In the genomic region with DNA sequence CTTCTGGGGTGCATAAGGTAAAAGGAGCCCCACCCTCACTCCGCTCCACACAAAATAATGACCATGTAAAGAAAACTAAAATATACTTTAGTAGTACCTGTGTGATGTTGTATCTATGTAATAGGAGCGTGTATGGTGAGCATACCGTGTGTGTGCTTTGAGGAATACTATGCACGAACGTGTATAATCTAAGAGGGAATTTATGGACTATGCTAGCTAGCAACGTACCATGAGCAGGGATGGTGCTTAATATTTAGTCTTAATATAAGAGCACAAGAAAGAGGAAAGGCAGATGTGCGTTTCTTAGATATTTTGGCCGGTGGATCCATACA, we compare ENCODE assay signal across 9 mouse cellular contexts. TPM values are rescaled to one million over a fixed set of nuclear protein-coding genes. Genes with fewer than 3 reads are reported as not detected.
DNase-seq lines count a peak whose midpoint lies in the region; ATAC-seq and TF ChIP-seq lines count a peak whose summit lies in the region.
"Had no signal": no experiment of that assay in that cellular context is flagged by ENCODE, and none has a peak within 500 bp of the region (broad histone marks: within the 10 kb centered on the region; RNA-seq: fewer than 3 reads in every experiment).

No protein-coding gene starts in this region.

- H3K4me3 ChIP-seq in kidney, embryonic 15.5 days (replicated peaks), result peak overlapping the region; percentile 90
- peak overlapping the region; percentile 67 for H3K4me3 ChIP-seq in bone marrow macrophage, adult 2 months (ENCODE audit: insufficient read depth, low read length)
- H3K4me3 ChIP-seq in hindbrain, embryonic 14.5 days (replicated peaks; ENCODE audit: low read length), result peak overlapping the region; percentile 79
- peak overlapping the region; percentile 91 for H3K4me3 ChIP-seq in midbrain, embryonic 14.5 days (replicated peaks; ENCODE audit: low read depth, low read length)

- no peaks in the 10 kb centered on the region for H3K27me3 ChIP-seq in kidney, embryonic 15.5 days
- H3K27me3 ChIP-seq in hindbrain, embryonic 14.5 days (ENCODE audit: control insufficient read depth, insufficient read depth, low read length), result no peaks in the 10 kb centered on the region
- no peaks in the 10 kb centered on the region for H3K27me3 ChIP-seq in midbrain, embryonic 14.5 days (ENCODE audit: control insufficient read depth, insufficient read depth, low read length)

- no peak for TF ChIP-seq CTCF in bone marrow macrophage, adult 2 months (IDR thresholded peaks at IDR 0.05; ENCODE audit: low read depth, low read length)

- H3K9me3 ChIP-seq in kidney, embryonic 15.5 days (replicated peaks), result no peaks in the 10 kb centered on the region
- H3K9me3 ChIP-seq in hindbrain, embryonic 14.5 days (ENCODE audit: control insufficient read depth, low read length), result no peaks in the 10 kb centered on the region
- H3K9me3 ChIP-seq in midbrain, embryonic 14.5 days (ENCODE audit: control insufficient read depth, low read length), result no peaks in the 10 kb centered on the region

- ATAC-seq in kidney, embryonic 15.5 days (replicated peaks; ENCODE audit: low FRiP score), result peak; percentile 44
- ATAC-seq in hindbrain, embryonic 14.5 days (ENCODE audit: low FRiP score), result peak; percentile 66
- peak; percentile 65 for ATAC-seq in midbrain, embryonic 14.5 days (ENCODE audit: low FRiP score, low TSS enrichment)
- no peak; the same call in 1 of the 2 replicates for ATAC-seq in granulocyte monocyte progenitor cell, adult 5-6 weeks (replicated peaks; ENCODE audit: poor library complexity, severe bottlenecking)

- H3K4me1 ChIP-seq in kidney, embryonic 15.5 days, result peaks cover 15% of the 10 kb centered on the region
- peaks cover 14% of the 10 kb centered on the region for H3K4me1 ChIP-seq in bone marrow macrophage, adult 2 months (ENCODE audit: control insufficient read depth, insufficient read depth, low read length)
- peaks cover 15% of the 10 kb centered on the region for H3K4me1 ChIP-seq in hindbrain, embryonic 14.5 days (replicated peaks; ENCODE audit: control insufficient read depth, insufficient read depth, low read length)
- peaks cover 8% of the 10 kb centered on the region for H3K4me1 ChIP-seq in midbrain, embryonic 14.5 days (ENCODE audit: control insufficient read depth, insufficient read depth, low read length)

- DNase-seq in kidney, adult 9 months, result no peak
- no peak for DNase-seq in hindbrain, embryonic 14.5 days (ENCODE audit: low spot score)
- DNase-seq in midbrain, embryonic 14.5 days, result no peak
- DNase-seq in gastrocnemius, postnatal 25 days, result no peak
- DNase-seq in layer of hippocampus, adult 18-20 months (ENCODE audit: low spot score in 2 of 2), result no peak

- H3K4me2 ChIP-seq in kidney, embryonic 15.5 days, result peak overlapping the region; percentile 65
- H3K4me2 ChIP-seq in hindbrain, embryonic 14.5 days (replicated peaks), result peak overlapping the region; percentile 73
- H3K4me2 ChIP-seq in midbrain, embryonic 14.5 days (ENCODE audit: low read length), result peak overlapping the region; percentile 69

- TF ChIP-seq POLR2A in bone marrow macrophage, adult 2 months (IDR thresholded peaks at IDR 0.05; ENCODE audit: borderline replicate concordance, low read depth, low read length), result no peak

- WGBS in kidney, embryonic 15.5 days, result 2% methylated on average over 8 of the region's 8 CpGs
- 2% methylated on average over 8 of the region's 8 CpGs for WGBS in hindbrain, embryonic 14.5 days
- 2% methylated on average over 8 of the region's 8 CpGs for WGBS in midbrain, embryonic 14.5 days

- H3K27ac ChIP-seq in kidney, embryonic 15.5 days, result peak overlapping the region; percentile 89
- peak overlapping the region; percentile 93 for H3K27ac ChIP-seq in bone marrow macrophage, adult 2 months (ENCODE audit: insufficient read depth, low read depth, low read length)
- peak overlapping the region; percentile 95 for H3K27ac ChIP-seq in hindbrain, embryonic 14.5 days
- peak overlapping the region; percentile 96 for H3K27ac ChIP-seq in midbrain, embryonic 14.5 days (replicated peaks; ENCODE audit: low read depth, low read length)

- peak overlapping the region; percentile 2; the same call in 1 of the 2 replicates for H3K9ac ChIP-seq in kidney, embryonic 15.5 days
- peak overlapping the region; percentile 57 for H3K9ac ChIP-seq in hindbrain, embryonic 14.5 days
- H3K9ac ChIP-seq in midbrain, embryonic 14.5 days (replicated peaks; ENCODE audit: low read length), result peak overlapping the region; percentile 98

- no peaks in the 10 kb centered on the region for H3K36me3 ChIP-seq in kidney, embryonic 15.5 days
- no peaks in the 10 kb centered on the region for H3K36me3 ChIP-seq in hindbrain, embryonic 14.5 days (replicated peaks; ENCODE audit: control insufficient read depth, insufficient read depth)
- H3K36me3 ChIP-seq in midbrain, embryonic 14.5 days (ENCODE audit: control insufficient read depth, insufficient read depth, low read length), result no peaks in the 10 kb centered on the region

RNA-seq across cellular contexts. Expression of gene Krcc1, which starts 0.5 kb away (rescaled TPM):
- polyA plus RNA-seq in kidney, embryonic 15.5 days (2015; fragmentation: Nextera tagmentation; extraction: Ambion mirVana), result 54.4 and 56.0 TPM in 2 replicates
- 112 and 123 TPM in 2 replicates for polyA plus RNA-seq in bone marrow macrophage, adult 2 months (2012; ENCODE audit: insufficient read depth, insufficient read length, missing spikeins)
- polyA plus RNA-seq in hindbrain, embryonic 14.5 days (2014; fragmentation: Nextera tagmentation; extraction: Ambion mirVana), result 20.5 and 21.5 TPM in 2 replicates
- 17.0 and 19.0 TPM in 2 replicates for polyA plus RNA-seq in midbrain, embryonic 14.5 days (2014; fragmentation: Nextera tagmentation; extraction: Ambion mirVana)
- 10 to 100 TPM; 23.2 to 27.4 TPM for total RNA-seq in gastrocnemius, postnatal 25 days (2021)
- total RNA-seq in layer of hippocampus, adult 18-20 months (2021), result 10 to 100 TPM; 16.2 to 17.3 TPM
- 54.1 and 65.1 TPM in 2 replicates for total RNA-seq in granulocyte monocyte progenitor cell, adult 5-6 weeks (2014; fragmentation: Nextera tagmentation)
- 104 and 123 TPM in 2 replicates for total RNA-seq in granulocyte monocyte progenitor cell, adult 5-6 weeks (2017)

RNA-seq across cellular contexts. Expression of gene Smyd1, which starts 51.0 kb away (rescaled TPM):
- polyA plus RNA-seq in kidney, embryonic 15.5 days (2015; fragmentation: Nextera tagmentation; extraction: Ambion mirVana), result 0.82 and 1.7 TPM in 2 replicates
- not detected in 2 replicates for polyA plus RNA-seq in bone marrow macrophage, adult 2 months (2012; ENCODE audit: insufficient read depth, insufficient read length, missing spikeins)
- polyA plus RNA-seq in hindbrain, embryonic 14.5 days (2014; fragmentation: Nextera tagmentation; extraction: Ambion mirVana), result 0.24 and 0.56 TPM in 2 replicates
- 0.18 and 0.23 TPM in 2 replicates for polyA plus RNA-seq in midbrain, embryonic 14.5 days (2014; fragmentation: Nextera tagmentation; extraction: Ambion mirVana)
- 100 to 1,000 TPM; 292 to 319 TPM for total RNA-seq in gastrocnemius, postnatal 25 days (2021)
- under 1 TPM; 0.58 to 0.94 TPM for total RNA-seq in layer of hippocampus, adult 18-20 months (2021)
- total RNA-seq in granulocyte monocyte progenitor cell, adult 5-6 weeks (2014; fragmentation: Nextera tagmentation), result not detected in 2 replicates
- not detected in 2 replicates for total RNA-seq in granulocyte monocyte progenitor cell, adult 5-6 weeks (2017)
- total RNA-seq: hematopoietic stem cell, adult 5-6 weeks had no signal

RNA-seq across cellular contexts. Expression of gene Cd8b1, which starts 51.6 kb away (rescaled TPM):
- polyA plus RNA-seq in kidney, embryonic 15.5 days (2015; fragmentation: Nextera tagmentation; extraction: Ambion mirVana), result 0.13 TPM in 1 of 2 replicates, not detected in the other
- not detected in 2 replicates for polyA plus RNA-seq in bone marrow macrophage, adult 2 months (2012; ENCODE audit: insufficient read depth, insufficient read length, missing spikeins)
- polyA plus RNA-seq in hindbrain, embryonic 14.5 days (2014; fragmentation: Nextera tagmentation; extraction: Ambion mirVana), result not detected in 2 replicates
- not detected in 2 replicates for polyA plus RNA-seq in midbrain, embryonic 14.5 days (2014; fragmentation: Nextera tagmentation; extraction: Ambion mirVana)
- total RNA-seq in gastrocnemius, postnatal 25 days (2021), result under 1 TPM in 1 of 2 experiments, not detected in 1; 0.29 TPM
- total RNA-seq in layer of hippocampus, adult 18-20 months (2021), result not detected
- not detected in 2 replicates for total RNA-seq in granulocyte monocyte progenitor cell, adult 5-6 weeks (2014; fragmentation: Nextera tagmentation)
- not detected in 2 replicates for total RNA-seq in granulocyte monocyte progenitor cell, adult 5-6 weeks (2017)
- total RNA-seq: hematopoietic stem cell, adult 5-6 weeks had no signal

Comparison
In these comparisons a context has a peak if more than half of its experiments do, and no peak if none do; other contexts are left out.
1. H3K9ac ChIP-seq: peak in every context shown above with its lines; median percentile 98 in midbrain, embryonic 14.5 days; 57 in hindbrain, embryonic 14.5 days; 2 in kidney, embryonic 15.5 days.